Mouse (Mus musculus): Measurements from ENCODE around the gene Prss29. TPM values are rescaled to one million over a fixed set of nuclear protein-coding genes. Genes with fewer than 3 reads are reported as not detected.

The Prss29 gene
- polyA plus RNA-seq, 1 experiment from 2014 or later, result not detected

DNA sequence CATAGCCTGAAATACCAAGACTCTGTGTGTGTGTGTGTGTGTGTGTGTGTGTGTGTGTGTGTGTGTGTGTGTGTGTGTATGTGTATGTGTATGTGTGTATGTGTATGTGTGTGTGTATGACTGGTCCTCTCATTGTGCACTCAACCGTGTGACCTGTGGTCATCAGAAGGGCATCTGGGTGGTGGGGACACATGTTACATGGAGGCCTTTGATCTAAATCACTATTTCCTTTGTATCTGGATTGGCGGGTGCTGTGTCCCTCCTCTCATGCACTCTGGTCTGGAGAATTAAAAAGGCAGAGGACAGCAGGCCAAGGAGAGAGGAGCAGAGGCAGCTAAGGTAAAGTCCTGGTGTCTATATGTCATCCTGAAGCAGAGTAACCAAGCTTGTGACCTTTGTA lies 47.6 kb downstream of the Prss29 start, which contains the start of gene Tpsb2:
Tpsb2 (plus strand) TSS at position 301 of the 400 bp plus-strand sequence.
- Histone ChIP-seq H3K4me2 (no peak within 1 kb of the TSS), H3K9me3 (no peaks in the 10 kb centered on the region), H3K4me1 (no peaks in the 10 kb centered on the region), H3K9ac (no peak within 1 kb of the TSS), H3K27me3 (replicated peaks) (no peaks in the 10 kb centered on the region; the same call in 1 of the 2 replicates), H3K27ac (no peak within 1 kb of the TSS), H3K4me3 (no peak within 1 kb of the TSS), H3K36me3 (replicated peaks) (no peaks in the 10 kb centered on the region)
- ATAC-seq (replicated peaks), result no peak
- 78% methylated on average over 2 of the region's 2 CpGs for WGBS

DNA sequence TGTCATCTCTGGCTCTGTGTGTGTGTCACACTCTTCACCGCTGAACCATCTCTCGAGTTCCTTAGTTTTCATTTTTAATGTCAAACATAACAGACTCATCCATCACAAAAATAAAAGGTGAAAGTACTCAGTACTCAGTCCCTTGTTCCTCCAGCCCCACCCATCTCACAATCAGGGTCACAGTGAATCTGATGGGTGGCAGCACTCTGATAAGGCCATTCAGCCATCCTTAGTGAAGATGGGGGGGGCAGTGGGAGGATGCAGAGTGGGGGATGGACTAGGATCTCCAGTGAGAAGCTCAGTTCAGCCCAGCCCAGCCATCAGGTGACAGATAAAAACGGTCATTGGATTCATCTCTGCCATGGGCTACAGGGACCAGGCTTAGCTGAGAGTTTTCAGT lies 50.5 kb downstream of the Prss29 start, which contains the start of gene Tpsg1:
Tpsg1 (plus strand) TSS at position 301 of the 400 bp plus-strand sequence.
- H3K9me3 ChIP-seq, result no peaks in the 10 kb centered on the region
- H3K27ac ChIP-seq, result no peak within 1 kb of the TSS
- WGBS, result 76% methylated on average over 3 of the region's 3 CpGs
- H3K4me1 ChIP-seq, result no peaks in the 10 kb centered on the region
- ATAC-seq (replicated peaks), result no peak
- no peak within 1 kb of the TSS for H3K9ac ChIP-seq
- H3K4me3 ChIP-seq, result no peak within 1 kb of the TSS
- no peaks in the 10 kb centered on the region for H3K36me3 ChIP-seq (replicated peaks)
- no peaks in the 10 kb centered on the region for H3K27me3 ChIP-seq (replicated peaks)
- no peak within 1 kb of the TSS for H3K4me2 ChIP-seq

Other genes with a start within 250 kb of the Prss29 start
- 12.6 and 13.0 TPM in 2 replicates for gene Tmem204, start 235.1 kb upstream of the Prss29 start, polyA plus RNA-seq (2015; fragmentation: Nextera tagmentation; extraction: Ambion mirVana)
- gene Telo2, start 202.7 kb upstream of the Prss29 start, polyA plus RNA-seq (2015; fragmentation: Nextera tagmentation; extraction: Ambion mirVana), result 57.8 and 67.0 TPM in 2 replicates
- gene Ptx4, start 197.9 kb upstream of the Prss29 start, polyA plus RNA-seq (2015; fragmentation: Nextera tagmentation; extraction: Ambion mirVana), result not detected in 2 replicates
- gene Clcn7, start 185.3 kb upstream of the Prss29 start, polyA plus RNA-seq (2015; fragmentation: Nextera tagmentation; extraction: Ambion mirVana), result 35.0 and 36.3 TPM in 2 replicates
- gene Ccdc154, start 156.2 kb upstream of the Prss29 start, polyA plus RNA-seq (2015; fragmentation: Nextera tagmentation; extraction: Ambion mirVana), result not detected in 2 replicates
- not detected in 2 replicates for gene Gm38655, start 143.2 kb upstream of the Prss29 start, polyA plus RNA-seq (2015; fragmentation: Nextera tagmentation; extraction: Ambion mirVana)
- 34.4 and 35.7 TPM in 2 replicates for gene BC003965, start 134.1 kb upstream of the Prss29 start, polyA plus RNA-seq (2015; fragmentation: Nextera tagmentation; extraction: Ambion mirVana)
- gene Unkl, start 130.3 kb upstream of the Prss29 start, polyA plus RNA-seq (2015; fragmentation: Nextera tagmentation; extraction: Ambion mirVana), result 17.1 TPM in 2 replicates
- 96.0 and 108 TPM in 2 replicates for gene Gnptg, start 78.5 kb upstream of the Prss29 start, polyA plus RNA-seq (2015; fragmentation: Nextera tagmentation; extraction: Ambion mirVana)
- 62.7 and 62.9 TPM in 2 replicates for gene Tsr3, start 78.5 kb upstream of the Prss29 start, polyA plus RNA-seq (2015; fragmentation: Nextera tagmentation; extraction: Ambion mirVana)
- 26.8 and 30.3 TPM in 2 replicates for gene Baiap3, start 62.3 kb upstream of the Prss29 start, polyA plus RNA-seq (2015; fragmentation: Nextera tagmentation; extraction: Ambion mirVana)
- gene Ube2i, start 44.0 kb upstream of the Prss29 start, polyA plus RNA-seq (2015; fragmentation: Nextera tagmentation; extraction: Ambion mirVana), result 503 and 512 TPM in 2 replicates
- gene Prss34, start 20.3 kb upstream of the Prss29 start, polyA plus RNA-seq (2015; fragmentation: Nextera tagmentation; extraction: Ambion mirVana), result 0.23 TPM in 1 of 2 replicates, not detected in the other
- not detected in 2 replicates for gene Prss28, start 10.0 kb upstream of the Prss29 start, polyA plus RNA-seq (2015; fragmentation: Nextera tagmentation; extraction: Ambion mirVana)
- gene Tpsab1, start 26.9 kb downstream of the Prss29 start, polyA plus RNA-seq (2015; fragmentation: Nextera tagmentation; extraction: Ambion mirVana), result not detected in 2 replicates
- 0.15 and 0.70 TPM in 2 replicates for gene Tpsb2, start 47.7 kb downstream of the Prss29 start, polyA plus RNA-seq (2015; fragmentation: Nextera tagmentation; extraction: Ambion mirVana)
- 0.79 and 0.93 TPM in 2 replicates for gene Tpsg1, start 50.6 kb downstream of the Prss29 start, polyA plus RNA-seq (2015; fragmentation: Nextera tagmentation; extraction: Ambion mirVana)
- gene Cacna1h, start 115.1 kb downstream of the Prss29 start, polyA plus RNA-seq (2015; fragmentation: Nextera tagmentation; extraction: Ambion mirVana), result 14.2 and 15.7 TPM in 2 replicates
- gene Tekt4, start 136.0 kb downstream of the Prss29 start, polyA plus RNA-seq (2015; fragmentation: Nextera tagmentation; extraction: Ambion mirVana), result 1.2 TPM in 2 replicates
- gene Sstr5, start 178.6 kb downstream of the Prss29 start, polyA plus RNA-seq (2015; fragmentation: Nextera tagmentation; extraction: Ambion mirVana), result 0.32 and 0.98 TPM in 2 replicates